Mouse (Mus musculus) induced T-regulatory cell, adult 2 months (primary cell): ENCODE data around the gene Brd3os.

Experiments used
- DNase-seq: peaks from one replicate; pipeline ENCODE4 v3.0.0-alpha.2; 2012; ENCODE audit warnings: low read depth

The Brd3os gene

DNA sequence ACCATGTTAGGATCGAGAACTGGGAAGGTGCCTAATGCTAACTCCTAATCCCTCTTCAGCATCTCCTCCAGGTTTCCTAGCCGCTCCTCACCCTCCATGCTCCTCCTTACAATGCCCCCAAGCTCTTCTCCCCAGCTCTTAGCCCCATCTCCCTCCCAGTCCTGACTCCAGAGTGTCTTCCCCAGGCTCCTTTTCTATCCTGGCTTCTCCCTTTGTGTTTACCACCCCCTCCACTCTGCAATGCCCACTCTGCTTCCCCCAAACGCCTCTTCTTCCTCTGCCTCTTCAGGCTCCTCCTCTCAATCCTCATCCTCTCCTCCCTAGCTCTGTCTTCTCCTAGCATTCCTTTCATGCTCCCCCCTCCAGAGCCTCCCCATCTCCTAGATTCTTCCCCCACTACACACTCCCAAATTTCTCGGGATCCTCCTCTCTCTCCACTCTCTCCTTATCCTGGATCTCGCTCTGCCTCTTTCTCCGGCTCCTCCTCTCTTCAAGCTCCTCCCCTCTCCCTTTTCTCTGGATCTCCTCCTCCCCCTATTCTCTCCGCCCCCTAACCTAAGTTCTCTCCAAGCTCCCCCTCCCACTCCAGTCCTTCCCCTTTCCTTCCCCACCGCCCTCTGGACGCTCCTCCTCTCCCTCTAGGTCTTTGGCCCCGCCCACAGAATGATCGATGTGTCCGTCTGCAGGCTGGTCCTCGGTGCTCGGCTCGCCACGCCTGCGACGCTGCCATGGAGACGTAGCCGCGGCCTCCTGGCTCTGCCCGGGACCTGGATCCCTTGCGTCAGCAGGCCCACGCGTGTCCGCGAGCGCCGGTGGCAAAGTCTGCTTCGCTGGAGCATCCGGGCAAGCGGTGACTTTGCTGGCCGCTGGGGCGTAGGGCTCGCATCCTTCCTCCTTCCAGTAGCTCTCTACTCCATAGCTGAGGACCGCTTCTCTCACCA is at the start of gene Brd3os:
Gene Brd3os (plus strand): TSS at position 558 of the 941 bp plus-strand sequence.
- DNase-seq: peak; percentile 96

DNA sequence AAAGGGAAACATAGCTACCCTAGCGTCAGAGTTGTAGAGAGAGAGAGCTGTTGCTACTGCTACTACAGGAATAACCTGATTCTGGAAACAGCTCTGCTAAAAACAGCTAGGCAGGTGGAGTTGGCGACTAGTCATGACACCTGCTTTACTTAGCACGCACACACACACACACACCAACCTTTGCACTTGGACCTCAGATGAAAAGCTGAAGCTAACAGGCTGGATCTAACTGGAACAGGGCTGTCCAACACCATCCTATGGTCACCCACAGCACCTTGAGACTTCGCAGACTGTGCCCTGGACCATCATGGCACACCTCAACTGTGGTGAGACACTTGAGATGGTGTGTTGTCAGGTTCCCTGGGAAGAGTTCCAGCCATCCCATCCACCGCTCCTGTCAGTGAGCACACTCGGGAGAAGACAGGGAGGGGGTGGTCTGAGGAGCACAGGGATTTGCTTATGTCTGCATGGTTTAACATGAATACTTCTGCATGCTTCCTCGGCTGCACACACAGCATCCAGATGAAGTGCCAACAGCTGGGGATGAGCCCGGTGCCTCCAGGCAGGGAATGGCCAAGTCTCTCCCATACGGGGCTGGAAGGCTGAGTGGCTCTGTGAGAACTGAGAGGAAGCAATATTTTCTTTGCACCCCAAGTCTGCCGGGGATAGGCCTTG is 47.8 kb upstream of the Brd3os start:
- DNase-seq: no peak

DNA sequence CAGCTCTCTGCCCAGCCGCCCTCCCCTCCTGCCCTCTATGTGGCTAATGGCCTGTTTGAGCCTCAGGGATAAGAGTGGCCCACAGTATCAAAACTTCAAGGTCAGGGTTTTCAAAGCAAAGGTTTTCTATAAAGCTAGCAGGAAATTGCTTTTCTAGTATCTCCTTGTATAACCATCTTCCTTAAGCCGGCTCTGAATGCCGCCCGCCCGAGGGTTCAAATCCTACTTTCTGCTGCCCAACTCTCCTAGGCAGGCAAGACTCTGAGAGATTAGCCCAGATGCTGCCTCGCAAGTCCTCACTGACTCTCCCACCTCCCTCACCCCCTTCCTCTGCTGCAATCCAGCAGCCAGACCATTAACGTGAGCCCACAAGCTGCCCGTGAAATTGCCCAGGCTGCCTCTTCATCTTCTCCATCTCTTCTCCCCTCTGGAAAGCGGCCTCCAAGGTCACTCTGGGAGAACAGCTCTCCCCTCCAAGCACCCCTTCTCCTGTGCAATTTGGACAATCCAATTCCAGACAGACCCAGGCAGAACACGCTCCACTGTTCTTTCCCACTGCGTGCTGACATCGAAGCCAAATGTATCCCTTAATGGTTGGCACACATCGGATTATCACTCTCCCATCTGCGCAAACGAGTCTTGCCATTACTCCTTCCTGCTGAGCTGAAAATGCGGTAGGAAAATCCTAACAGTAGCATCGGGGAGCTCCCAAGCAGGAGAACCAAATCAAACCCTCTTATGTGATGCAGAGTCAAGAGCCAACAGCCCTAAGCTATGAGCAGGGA is 45.3 kb upstream of the Brd3os start:
- no peak for DNase-seq

- no peak for DNase-seq
Measured at GRCm38 (mm10) chr2:27400083-27400482, 42.0 kb upstream of the Brd3os start.

- no peak for DNase-seq
Measured at GRCm38 (mm10) chr2:27401544-27401943, 40.6 kb upstream of the Brd3os start.

- DNase-seq: peak; percentile 76
Measured at GRCm38 (mm10) chr2:27404375-27405093, 37.6 kb upstream of the Brd3os start.

GRCm38 (mm10) chr2:27405094-27405884 is 36.8 kb upstream of the Brd3os start:
- peak; percentile 65 for DNase-seq

- DNase-seq: peak; percentile 53
Measured at GRCm38 (mm10) chr2:27406928-27407327, 35.2 kb upstream of the Brd3os start.

DNA sequence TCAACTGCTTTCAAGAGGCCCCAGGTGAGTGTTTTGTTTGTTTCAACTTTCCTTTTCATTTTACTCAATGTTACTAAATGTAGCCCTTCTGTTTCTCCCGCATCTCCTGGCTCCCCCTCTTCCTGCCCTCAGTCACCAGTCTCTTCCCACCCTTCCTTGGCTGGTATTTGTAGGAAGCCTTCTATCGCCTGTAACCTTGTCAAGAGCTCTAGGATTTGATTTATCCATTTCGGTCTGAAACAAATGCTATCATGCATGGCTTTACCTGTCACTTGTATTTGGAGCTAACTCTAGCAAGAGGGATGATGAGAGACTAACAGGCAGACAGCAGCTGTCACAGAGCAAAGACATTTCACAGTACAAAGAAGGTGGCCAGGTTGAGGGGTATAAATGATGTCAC is 33.9 kb upstream of the Brd3os start:
- no peak for DNase-seq

GRCm38 (mm10) chr2:27410518-27411140 is 31.5 kb upstream of the Brd3os start:
- DNase-seq: no peak

DNA sequence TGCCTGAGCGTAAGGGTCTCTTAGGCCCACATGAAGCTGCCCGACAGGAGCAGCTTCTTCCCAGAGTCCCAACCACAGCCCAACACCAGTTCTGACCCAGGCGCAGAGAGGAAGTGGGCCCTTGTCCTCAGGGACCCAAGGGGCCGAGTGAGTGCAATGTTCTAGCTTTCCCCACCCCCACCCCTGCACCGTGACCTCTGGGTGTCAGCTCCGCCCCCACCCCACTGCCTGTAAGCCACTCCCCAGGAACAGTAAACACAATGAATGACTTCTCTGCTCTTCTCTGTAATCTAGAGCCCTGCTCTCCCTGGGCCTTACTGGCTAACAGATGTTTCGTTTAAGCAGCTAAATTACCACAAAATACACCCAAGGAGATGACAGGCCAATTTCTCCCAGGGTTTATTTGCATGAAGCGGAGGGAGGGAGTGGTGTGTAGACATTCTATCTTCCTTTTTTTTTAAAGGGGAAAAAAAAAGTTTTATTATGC is 30.4 kb upstream of the Brd3os start:
- DNase-seq: peak; percentile 79

DNA sequence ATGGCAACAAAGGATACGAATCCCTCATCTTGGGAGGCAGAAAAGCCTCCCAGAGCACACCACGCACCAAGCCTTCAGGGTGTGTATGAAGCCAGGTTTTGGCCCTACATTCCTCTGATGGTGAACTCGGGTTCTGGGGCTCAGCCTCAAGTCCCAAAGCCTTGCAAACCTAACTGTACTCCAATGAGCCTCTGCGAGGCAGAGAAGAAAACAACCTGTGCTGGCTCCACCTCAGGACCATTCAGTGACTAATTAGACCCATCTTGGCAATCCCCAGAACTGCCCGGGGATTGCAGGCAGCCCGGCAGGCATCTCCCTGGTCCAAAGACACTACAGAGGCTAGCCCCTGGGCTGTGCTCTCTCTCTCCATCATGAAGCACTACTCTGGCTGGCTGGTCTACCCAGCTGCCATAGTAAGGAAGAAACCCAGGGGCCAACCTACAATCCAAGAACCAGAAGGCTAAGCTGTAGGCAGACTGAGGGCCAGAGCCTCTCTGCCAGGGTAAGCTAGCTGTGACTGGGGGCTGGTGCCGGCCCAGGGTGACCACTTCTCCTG is 29.8 kb upstream of the Brd3os start:
- peak; percentile 51 for DNase-seq

DNA sequence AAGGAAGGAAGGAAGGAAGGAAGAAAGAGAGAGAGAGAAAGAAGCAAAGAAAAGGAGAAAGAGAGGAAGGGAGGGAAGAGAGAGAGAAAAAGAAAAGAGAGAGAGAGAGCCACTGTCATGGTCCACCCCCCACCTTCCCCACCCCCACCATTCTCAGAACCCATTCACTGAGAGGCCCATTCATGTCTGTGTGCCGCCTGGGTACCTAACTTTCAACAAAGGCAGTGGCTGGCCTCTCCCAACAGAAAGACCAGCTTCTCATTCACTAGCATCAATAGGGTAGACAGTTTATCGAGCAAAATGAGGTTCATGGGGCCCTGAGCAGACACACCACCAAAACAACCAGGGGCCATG is 28.6 kb upstream of the Brd3os start:
- DNase-seq: no peak

DNA sequence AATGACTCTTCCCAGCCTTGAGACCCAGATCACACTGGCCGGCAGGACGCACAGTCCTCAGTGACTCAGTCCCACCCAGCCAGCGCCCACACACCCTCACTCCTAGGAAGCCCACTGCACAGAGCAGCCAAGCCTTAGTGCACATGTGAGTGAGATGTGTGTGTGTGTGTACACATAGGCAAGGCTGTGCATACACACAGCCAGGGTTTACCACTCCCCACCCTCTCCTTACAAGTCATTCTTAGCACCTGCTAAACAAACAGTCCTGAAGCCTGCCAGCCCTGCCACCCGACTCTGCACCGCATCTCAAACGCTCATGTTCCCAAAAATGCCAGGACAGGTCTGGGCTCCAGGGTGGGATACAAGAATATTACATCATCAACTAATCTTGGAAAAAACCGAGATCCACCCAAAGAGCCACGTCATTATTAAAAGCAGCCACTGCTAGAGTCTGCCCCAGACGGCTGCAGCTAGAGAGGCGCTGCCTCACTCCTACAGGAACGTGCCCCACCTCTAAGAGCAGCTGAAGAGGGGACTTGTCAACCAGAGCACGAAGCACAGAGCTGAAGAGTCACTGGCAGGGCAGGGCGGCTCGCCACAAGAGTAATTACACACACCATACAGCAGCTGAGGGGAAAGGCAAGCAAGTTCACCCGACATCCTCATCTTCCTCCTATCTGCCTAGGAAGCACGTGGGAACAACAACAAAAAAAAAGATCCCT is 28.0 kb upstream of the Brd3os start:
- peak; percentile 50 for DNase-seq

- DNase-seq: peak; percentile 62
Measured at GRCm38 (mm10) chr2:27415060-27415783, 26.9 kb upstream of the Brd3os start.

DNA sequence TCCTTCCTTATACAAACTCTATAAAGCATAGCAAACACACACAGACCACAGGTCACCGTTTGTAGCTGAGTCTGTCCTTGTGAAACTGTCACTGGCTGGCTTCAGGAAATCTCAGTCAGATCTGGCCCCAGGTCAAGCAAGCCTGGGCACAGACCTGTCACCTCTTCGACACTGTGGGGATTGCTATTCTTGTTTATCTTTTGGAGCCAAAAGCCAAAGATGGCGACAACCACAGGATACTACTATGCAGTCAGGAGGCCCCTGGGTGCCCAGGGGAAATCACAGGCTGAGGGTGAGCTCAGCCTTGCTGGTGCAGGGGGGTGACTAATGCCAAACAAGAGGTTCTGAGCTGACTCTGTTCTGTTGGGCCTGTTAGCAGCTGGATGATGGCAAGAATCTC is 25.7 kb upstream of the Brd3os start:
- peak; percentile 64 for DNase-seq

DNA sequence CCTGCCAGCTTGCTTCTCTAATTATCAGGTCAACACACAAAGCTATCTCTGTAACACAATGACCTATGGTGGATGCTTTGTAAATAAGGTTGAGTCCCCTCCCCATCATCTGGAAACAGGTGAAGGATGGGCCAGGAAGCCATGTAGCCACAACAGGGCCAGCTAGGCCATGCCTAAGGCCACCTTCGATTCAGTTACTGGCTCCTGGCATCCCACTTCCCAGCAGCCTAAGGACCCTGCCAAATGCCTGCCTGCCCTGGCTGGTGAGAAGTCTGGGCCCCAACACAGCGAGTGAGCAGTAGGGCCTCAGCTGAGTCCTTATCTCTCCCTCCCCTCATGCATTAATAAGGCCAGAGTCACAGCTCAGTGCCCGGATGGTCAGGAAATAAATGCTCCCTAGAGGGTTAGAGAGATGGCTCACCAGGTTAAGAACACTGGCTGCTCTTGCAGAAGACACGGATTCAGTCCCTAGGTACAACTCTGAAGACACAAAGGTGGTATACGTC is 24.4 kb upstream of the Brd3os start:
- DNase-seq: no peak

DNA sequence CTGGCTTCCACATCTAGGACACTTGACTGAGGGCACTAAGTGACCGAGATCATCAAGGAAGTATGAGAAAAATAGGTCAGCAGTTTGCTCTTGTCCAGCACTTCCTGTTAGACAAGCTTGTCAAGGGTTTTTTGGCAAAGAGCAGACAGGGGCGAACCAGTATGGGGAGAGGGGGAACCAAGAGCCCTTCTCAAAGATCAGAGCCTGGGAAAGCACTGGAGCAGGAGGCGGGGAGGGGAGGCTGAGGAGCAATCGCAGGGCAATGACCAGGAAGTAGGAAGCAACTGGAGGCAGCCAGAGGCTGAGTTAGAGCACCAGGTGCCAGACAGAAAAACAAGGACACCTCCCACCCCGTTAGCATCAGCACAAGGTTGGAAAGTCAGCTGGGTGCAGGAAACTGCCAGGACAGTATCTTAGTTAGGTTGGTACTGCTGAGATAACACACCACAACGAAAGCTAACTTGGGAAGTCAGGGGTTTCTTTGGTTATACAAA is 23.5 kb upstream of the Brd3os start:
- DNase-seq: peak; percentile 33
